Mouse (Mus musculus) testis, adult 2 months (tissue): Measurements from ENCODE around the gene Tnfrsf22.

Source experiments
- CTCF ChIP-seq: fragments of 200-500 bp; IDR thresholded peaks from 2 replicates; pipeline ENCODE4 v1.5.1; 2012; ENCODE audit warnings: low read depth, mild to moderate bottlenecking, inconsistent platforms, low read length, moderate library complexity; ENCODE audit not compliant: control insufficient read depth, insufficient read depth, insufficient replicate concordance
- POLR2A ChIP-seq: fragments of 200-500 bp; IDR thresholded peaks from 2 replicates; pipeline ENCODE4 v1.6.1; 2012; ENCODE audit warnings: low read depth, mild to moderate bottlenecking, inconsistent platforms, low read length, moderate library complexity; ENCODE audit not compliant: control insufficient read depth

GRCm38 (mm10) chr7:143587586-143587985 lies 61.9 kb downstream of the Tnfrsf22 start:
- TF ChIP-seq CTCF (no peak), POLR2A (no peak)
